Mouse (Mus musculus): ENCODE data around the gene Dnaja2. TPM values are rescaled to one million over a fixed set of nuclear protein-coding genes. Genes with fewer than 3 reads are reported as not detected.

Dnaja2 gene
- polyA plus RNA-seq, 1 experiment from 2014 or later: 217 TPM

- no peaks in the 10 kb centered on the region for H3K4me1 ChIP-seq (ENCODE audit: control insufficient read depth, insufficient read depth, low read length)
- WGBS: 94% methylated on average over 4 of the region's 4 CpGs
- H3K27ac ChIP-seq (replicated peaks; ENCODE audit: low read depth, low read length): no peak overlapping the region
- no peaks in the 10 kb centered on the region for H3K27me3 ChIP-seq (ENCODE audit: control insufficient read depth, insufficient read depth, low read length)
- no peak overlapping the region for H3K9ac ChIP-seq (ENCODE audit: low read length)
- no peak overlapping the region for H3K4me3 ChIP-seq (ENCODE audit: low read depth, low read length)
- peaks cover 17% of the 10 kb centered on the region for H3K36me3 ChIP-seq (ENCODE audit: control insufficient read depth, insufficient read depth, low read length)
- DNase-seq (ENCODE audit: low spot score) (no peak), ATAC-seq (ENCODE audit: insufficient number of reproducible peaks, low FRiP score, low TSS enrichment, low read depth) (no peak)
- no peaks in the 10 kb centered on the region for H3K9me3 ChIP-seq (ENCODE audit: control insufficient read depth, low read length)
- H3K4me2 ChIP-seq (ENCODE audit: low read depth, severe bottlenecking): no peak overlapping the region
Observed at GRCm38 (mm10) chr8:85520586-85520985, 34.6 kb downstream of the Dnaja2 start.

DNA sequence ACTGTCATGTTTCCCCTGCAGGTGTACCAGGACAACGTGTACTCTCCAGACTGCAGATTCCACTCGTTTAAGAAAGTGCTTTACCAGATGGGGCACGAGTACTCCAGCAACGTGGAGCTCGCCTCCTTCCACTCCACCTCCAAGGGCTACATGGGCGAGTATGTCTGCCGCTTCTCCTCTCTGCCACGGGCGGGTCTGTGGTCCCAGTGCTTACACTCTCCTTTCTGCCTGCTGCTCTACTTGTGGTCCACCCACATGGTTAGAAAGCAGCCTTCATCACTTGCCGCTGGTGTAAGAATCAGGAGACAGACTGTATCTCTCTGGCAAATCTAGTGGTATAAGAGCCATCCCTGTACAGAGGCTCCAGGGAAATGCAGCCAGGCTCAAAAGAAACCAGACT is 37.2 kb downstream of the Dnaja2 start:
- Histone ChIP-seq H3K27ac (replicated peaks; ENCODE audit: low read depth, low read length) (no peak overlapping the region), H3K4me3 (ENCODE audit: low read depth, low read length) (no peak overlapping the region), H3K4me2 (ENCODE audit: low read depth, severe bottlenecking) (no peak overlapping the region), H3K27me3 (ENCODE audit: control insufficient read depth, insufficient read depth, low read length) (no peaks in the 10 kb centered on the region), H3K9me3 (ENCODE audit: control insufficient read depth, low read length) (no peaks in the 10 kb centered on the region), H3K36me3 (ENCODE audit: control insufficient read depth, insufficient read depth, low read length) (peaks cover 14% of the 10 kb centered on the region), H3K9ac (ENCODE audit: low read length) (no peak overlapping the region), H3K4me1 (ENCODE audit: control insufficient read depth, insufficient read depth, low read length) (no peaks in the 10 kb centered on the region)
- ATAC-seq (ENCODE audit: insufficient number of reproducible peaks, low FRiP score, low TSS enrichment, low read depth) (no peak), DNase-seq (ENCODE audit: low spot score) (no peak)
- WGBS: 93% methylated on average over 10 of the region's 10 CpGs

- ATAC-seq (ENCODE audit: insufficient number of reproducible peaks, low FRiP score, low TSS enrichment, low read depth) (no peak), DNase-seq (ENCODE audit: low spot score) (no peak)
- H3K27ac ChIP-seq (replicated peaks; ENCODE audit: low read depth, low read length): no peak overlapping the region
- no peaks in the 10 kb centered on the region for H3K9me3 ChIP-seq (ENCODE audit: control insufficient read depth, low read length)
- WGBS: 90% methylated on average over 4 of the region's 4 CpGs
- no peak overlapping the region for H3K4me3 ChIP-seq (ENCODE audit: low read depth, low read length)
- peaks cover 14% of the 10 kb centered on the region for H3K36me3 ChIP-seq (ENCODE audit: control insufficient read depth, insufficient read depth, low read length)
- no peaks in the 10 kb centered on the region for H3K4me1 ChIP-seq (ENCODE audit: control insufficient read depth, insufficient read depth, low read length)
- no peak overlapping the region for H3K4me2 ChIP-seq (ENCODE audit: low read depth, severe bottlenecking)
- H3K27me3 ChIP-seq (ENCODE audit: control insufficient read depth, insufficient read depth, low read length): no peaks in the 10 kb centered on the region
- no peak overlapping the region for H3K9ac ChIP-seq (ENCODE audit: low read length)
Observed at GRCm38 (mm10) chr8:85517336-85517735, 37.8 kb downstream of the Dnaja2 start.

- Histone ChIP-seq H3K27ac (replicated peaks; ENCODE audit: low read depth, low read length) (no peak overlapping the region), H3K36me3 (ENCODE audit: control insufficient read depth, insufficient read depth, low read length) (peaks cover 5% of the 10 kb centered on the region), H3K4me1 (ENCODE audit: control insufficient read depth, insufficient read depth, low read length) (no peaks in the 10 kb centered on the region), H3K9ac (ENCODE audit: low read length) (no peak overlapping the region), H3K27me3 (ENCODE audit: control insufficient read depth, insufficient read depth, low read length) (no peaks in the 10 kb centered on the region), H3K4me3 (ENCODE audit: low read depth, low read length) (no peak overlapping the region), H3K9me3 (ENCODE audit: control insufficient read depth, low read length) (no peaks in the 10 kb centered on the region), H3K4me2 (ENCODE audit: low read depth, severe bottlenecking) (no peak overlapping the region)
- WGBS: 71% methylated on average over 7 of the region's 7 CpGs
- no peak for ATAC-seq (ENCODE audit: insufficient number of reproducible peaks, low FRiP score, low TSS enrichment, low read depth)
- no peak for DNase-seq (ENCODE audit: low spot score)
Observed at GRCm38 (mm10) chr8:85515391-85515790, 39.8 kb downstream of the Dnaja2 start.

- Histone ChIP-seq H3K36me3 (ENCODE audit: control insufficient read depth, insufficient read depth, low read length) (peaks cover 17% of the 10 kb centered on the region), H3K9me3 (ENCODE audit: control insufficient read depth, low read length) (no peaks in the 10 kb centered on the region), H3K9ac (ENCODE audit: low read length) (no peak overlapping the region), H3K4me3 (ENCODE audit: low read depth, low read length) (no peak overlapping the region), H3K27ac (replicated peaks; ENCODE audit: low read depth, low read length) (no peak overlapping the region), H3K27me3 (ENCODE audit: control insufficient read depth, insufficient read depth, low read length) (no peaks in the 10 kb centered on the region), H3K4me2 (ENCODE audit: low read depth, severe bottlenecking) (no peak overlapping the region), H3K4me1 (ENCODE audit: control insufficient read depth, insufficient read depth, low read length) (no peaks in the 10 kb centered on the region)
- ATAC-seq (ENCODE audit: insufficient number of reproducible peaks, low FRiP score, low TSS enrichment, low read depth) (no peak), DNase-seq (ENCODE audit: low spot score) (no peak)
- WGBS: 85% methylated on average over 4 of the region's 4 CpGs
Observed at GRCm38 (mm10) chr8:85513283-85513682, 41.9 kb downstream of the Dnaja2 start.

- no peaks in the 10 kb centered on the region for H3K4me1 ChIP-seq (ENCODE audit: control insufficient read depth, insufficient read depth, low read length)
- peaks cover 17% of the 10 kb centered on the region for H3K36me3 ChIP-seq (ENCODE audit: control insufficient read depth, insufficient read depth, low read length)
- no peak for ATAC-seq (ENCODE audit: insufficient number of reproducible peaks, low FRiP score, low TSS enrichment, low read depth)
- no peaks in the 10 kb centered on the region for H3K9me3 ChIP-seq (ENCODE audit: control insufficient read depth, low read length)
- DNase-seq (ENCODE audit: low spot score): no peak
- 91% methylated on average over 8 of the region's 8 CpGs for WGBS
- no peak overlapping the region for H3K27ac ChIP-seq (replicated peaks; ENCODE audit: low read depth, low read length)
- H3K9ac ChIP-seq (ENCODE audit: low read length): no peak overlapping the region
- H3K4me3 ChIP-seq (ENCODE audit: low read depth, low read length): no peak overlapping the region
- no peak overlapping the region for H3K4me2 ChIP-seq (ENCODE audit: low read depth, severe bottlenecking)
- no peaks in the 10 kb centered on the region for H3K27me3 ChIP-seq (ENCODE audit: control insufficient read depth, insufficient read depth, low read length)
Observed at GRCm38 (mm10) chr8:85512234-85512633, 42.9 kb downstream of the Dnaja2 start.

GRCm38 (mm10) chr8:85508661-85509060 is 46.5 kb downstream of the Dnaja2 start:
- H3K36me3 ChIP-seq (ENCODE audit: control insufficient read depth, insufficient read depth, low read length): peaks cover 21% of the 10 kb centered on the region; the same call in 1 of the 2 replicates
- H3K27ac ChIP-seq (replicated peaks; ENCODE audit: low read depth, low read length): no peak overlapping the region
- H3K9me3 ChIP-seq (ENCODE audit: control insufficient read depth, low read length): no peaks in the 10 kb centered on the region
- H3K9ac ChIP-seq (ENCODE audit: low read length): no peak overlapping the region
- WGBS: 80% methylated on average over 4 of the region's 4 CpGs
- H3K4me2 ChIP-seq (ENCODE audit: low read depth, severe bottlenecking): no peak overlapping the region
- H3K4me1 ChIP-seq (ENCODE audit: control insufficient read depth, insufficient read depth, low read length): no peaks in the 10 kb centered on the region
- DNase-seq (ENCODE audit: low spot score): no peak
- H3K4me3 ChIP-seq (ENCODE audit: low read depth, low read length): no peak overlapping the region
- no peak for ATAC-seq (ENCODE audit: insufficient number of reproducible peaks, low FRiP score, low TSS enrichment, low read depth)
- H3K27me3 ChIP-seq (ENCODE audit: control insufficient read depth, insufficient read depth, low read length): no peaks in the 10 kb centered on the region

DNA sequence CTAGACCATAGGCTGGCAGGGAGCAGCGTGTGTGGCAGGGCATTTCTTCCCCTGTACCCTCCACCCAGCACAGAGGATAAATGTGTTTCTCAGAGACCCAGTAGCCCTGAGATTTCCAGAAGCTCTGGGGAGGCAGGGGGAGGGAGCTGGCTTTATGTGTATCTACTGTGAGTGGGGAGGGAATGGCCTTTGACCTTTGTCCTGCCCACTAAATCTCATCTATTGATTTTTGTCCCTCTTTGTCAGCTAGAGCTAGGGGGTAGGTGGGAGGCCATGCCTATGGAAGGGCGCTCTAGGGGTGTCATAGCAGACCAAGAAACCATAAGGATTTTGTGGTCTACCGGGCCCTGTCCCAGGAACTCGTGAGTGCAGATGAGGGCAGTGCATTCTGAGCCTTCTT is 48.5 kb downstream of the Dnaja2 start:
- peaks cover 21% of the 10 kb centered on the region; the same call in 1 of the 2 replicates for H3K36me3 ChIP-seq (ENCODE audit: control insufficient read depth, insufficient read depth, low read length)
- no peak overlapping the region for H3K27ac ChIP-seq (replicated peaks; ENCODE audit: low read depth, low read length)
- H3K4me3 ChIP-seq (ENCODE audit: low read depth, low read length): no peak overlapping the region
- no peak overlapping the region for H3K4me2 ChIP-seq (ENCODE audit: low read depth, severe bottlenecking)
- 0 out of 2 replicates have a peak, but pooled peaks cover 3% of the 10 kb centered on the region for H3K4me1 ChIP-seq (ENCODE audit: control insufficient read depth, insufficient read depth, low read length)
- H3K9ac ChIP-seq (ENCODE audit: low read length): no peak overlapping the region
- H3K27me3 ChIP-seq (ENCODE audit: control insufficient read depth, insufficient read depth, low read length): no peaks in the 10 kb centered on the region
- H3K9me3 ChIP-seq (ENCODE audit: control insufficient read depth, low read length): no peaks in the 10 kb centered on the region
- ATAC-seq (ENCODE audit: insufficient number of reproducible peaks, low FRiP score, low TSS enrichment, low read depth) (no peak), DNase-seq (ENCODE audit: low spot score) (no peak)
- 90% methylated on average over 4 of the region's 4 CpGs for WGBS

DNA sequence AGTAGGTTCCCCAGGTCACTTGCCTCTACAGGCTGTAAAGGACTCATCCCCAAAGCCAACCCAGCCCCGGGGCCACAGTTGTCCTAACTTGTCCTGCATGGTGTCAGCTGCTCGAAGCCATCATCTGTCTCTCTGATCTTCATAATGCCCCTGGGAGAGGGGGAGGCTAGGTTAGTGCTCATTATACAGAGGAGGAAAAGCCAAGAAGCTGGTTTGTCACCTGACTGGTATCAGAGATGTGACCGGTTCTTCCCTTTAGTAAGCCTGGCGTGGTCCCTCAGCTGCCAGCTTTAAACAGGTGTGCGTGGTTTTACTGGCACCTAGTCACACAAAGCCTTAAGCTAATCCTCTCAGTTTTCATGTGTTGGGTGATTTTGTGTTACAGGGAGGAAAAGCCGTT is 50.4 kb downstream of the Dnaja2 start:
- Histone ChIP-seq H3K4me2 (ENCODE audit: low read depth, severe bottlenecking) (no peak overlapping the region), H3K36me3 (ENCODE audit: control insufficient read depth, insufficient read depth, low read length) (peaks cover 15% of the 10 kb centered on the region; the same call in 1 of the 2 replicates), H3K9me3 (ENCODE audit: control insufficient read depth, low read length) (no peaks in the 10 kb centered on the region), H3K9ac (ENCODE audit: low read length) (no peak overlapping the region), H3K4me3 (ENCODE audit: low read depth, low read length) (no peak overlapping the region), H3K4me1 (ENCODE audit: control insufficient read depth, insufficient read depth, low read length) (0 out of 2 replicates have a peak, but pooled peaks cover 3% of the 10 kb centered on the region), H3K27ac (replicated peaks; ENCODE audit: low read depth, low read length) (no peak overlapping the region), H3K27me3 (ENCODE audit: control insufficient read depth, insufficient read depth, low read length) (no peaks in the 10 kb centered on the region)
- 89% methylated on average over 6 of the region's 6 CpGs for WGBS
- no peak for DNase-seq (ENCODE audit: low spot score)
- no peak for ATAC-seq (ENCODE audit: insufficient number of reproducible peaks, low FRiP score, low TSS enrichment, low read depth)

All from limb, embryonic 11.5 days (tissue).